Mouse (Mus musculus) heart, postnatal 36 days (tissue): ENCODE results near the gene E130308A19Rik. TPM values are rescaled to one million over a fixed set of nuclear protein-coding genes. Genes with fewer than 3 reads are reported as not detected.

Source experiments
- DNase-seq, 2 experiments: peaks; one replicate each; pipeline ENCODE4 v3.0.0; 2021 to 2022
- intact Hi-C: fragments of 180-260 bp; cut with DNase I; formaldehyde crosslinking; loops from one replicate; pipeline ENCODE4 v1.15.1; 2025
- total RNA-seq, 2 experiments: library from RNA; stranded (reverse); gene quantifications; 2 replicates each; pipeline ENCODE4 v1.2.3; 2021

Gene E130308A19Rik
- total RNA-seq, 2 experiments from 2014 or later, result 7.2 to 7.6 TPM

DNA sequence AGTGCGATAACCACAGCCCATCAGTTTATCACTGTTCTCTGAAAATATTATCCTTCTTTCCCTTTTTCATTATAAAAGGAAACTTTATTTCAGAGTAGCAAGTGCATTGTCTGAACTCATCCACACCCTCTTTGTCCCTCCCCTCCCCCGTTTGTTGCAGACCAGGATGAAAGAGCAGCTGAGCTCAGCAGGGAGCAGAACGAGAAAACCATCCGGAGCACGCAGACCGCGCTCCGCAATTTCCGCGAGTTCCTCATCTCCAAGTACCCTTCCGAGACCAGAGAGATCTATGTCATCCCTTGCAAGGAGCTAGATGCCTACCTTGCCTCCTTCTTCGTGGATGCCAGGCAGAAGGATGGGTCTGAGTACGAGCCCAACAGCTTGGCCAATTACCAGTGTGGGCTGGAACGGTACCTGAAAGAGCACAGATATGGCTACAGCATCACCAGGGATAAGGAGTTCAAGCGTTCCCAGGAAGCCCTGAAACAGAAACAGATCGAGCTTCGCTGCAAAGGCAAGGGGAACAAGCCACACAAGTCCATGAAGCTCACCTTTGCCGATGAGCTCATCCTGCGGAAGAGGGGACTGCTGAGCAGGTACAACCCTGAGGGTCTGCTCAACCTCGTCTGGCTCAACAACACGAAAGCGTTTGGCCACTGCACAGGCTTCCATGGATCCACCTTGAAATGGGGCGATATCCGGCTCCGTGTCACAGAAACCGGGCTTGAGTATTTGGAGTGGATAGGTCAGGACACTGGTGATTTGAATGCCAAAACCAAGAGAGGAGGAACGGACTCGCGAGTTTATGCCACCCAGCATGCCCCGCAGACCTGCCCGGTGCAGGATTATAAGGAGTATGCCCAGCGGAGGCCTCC lies 93.7 kb downstream of the E130308A19Rik start:
- no peak for DNase-seq
- intact Hi-C loops, result no loop called here

DNA sequence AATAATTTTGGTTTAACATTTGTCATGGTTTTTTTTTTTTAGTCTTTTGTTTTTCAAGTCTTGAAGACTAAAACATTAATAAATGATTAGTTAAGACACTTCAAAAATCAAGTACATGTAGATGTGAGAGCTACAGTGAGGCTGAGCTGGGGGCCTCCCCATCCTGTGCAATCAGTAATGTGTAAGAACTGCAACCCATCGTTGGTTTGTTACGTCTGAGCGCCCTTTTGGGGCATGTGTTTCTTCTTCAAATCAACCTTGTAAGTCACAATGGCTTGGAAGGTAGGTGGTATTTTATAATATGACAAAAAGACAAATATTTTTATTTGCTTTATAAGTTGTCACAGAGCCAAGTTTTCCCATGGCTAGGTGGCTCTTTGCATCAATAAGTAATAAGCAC lies 95.8 kb downstream of the E130308A19Rik start:
- DNase-seq, result no peak
- intact Hi-C loops, result no loop called here

- DNase-seq, result no peak
- intact Hi-C loops, result no loop called here
Measured at GRCm38 (mm10) chr4:59725579-59725978, 99.6 kb downstream of the E130308A19Rik start.

- intact Hi-C loops, result no loop called here
- no peak for DNase-seq
Measured at GRCm38 (mm10) chr4:59726501-59726900, 100.5 kb downstream of the E130308A19Rik start.

DNA sequence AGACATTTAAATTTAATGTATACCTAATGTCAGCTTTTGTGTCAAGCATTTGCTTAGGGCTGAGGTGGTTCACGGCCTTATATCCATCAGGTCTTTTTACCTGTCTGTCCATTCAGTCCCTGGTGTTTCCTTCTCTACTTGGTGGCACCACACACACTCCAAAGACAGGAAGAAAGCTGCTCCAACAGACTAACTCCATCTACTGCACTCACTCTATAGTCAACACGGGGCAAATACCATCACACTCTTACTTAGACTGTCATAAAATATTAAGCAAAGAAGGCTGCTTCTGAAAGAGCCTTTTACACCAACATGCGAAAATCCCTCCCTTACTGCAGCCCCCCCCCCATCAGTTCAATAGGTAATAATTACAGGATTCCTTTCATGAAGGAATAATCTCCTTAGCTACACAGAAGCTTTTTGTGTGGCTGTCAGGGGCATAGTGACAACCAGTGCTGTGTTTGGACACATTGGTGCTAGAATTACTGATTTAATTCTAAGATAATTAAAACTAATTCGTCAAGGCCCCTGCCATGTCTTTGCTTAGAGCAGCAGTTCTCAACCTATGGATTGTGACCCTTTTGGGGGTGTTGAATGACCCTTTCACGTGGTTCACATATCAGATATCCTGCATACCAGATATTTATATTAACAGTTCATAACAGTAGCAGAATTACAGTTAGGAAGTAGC lies 101.3 kb downstream of the E130308A19Rik start:
- intact Hi-C loops, result no loop called here
- DNase-seq, result no peak

GRCm38 (mm10) chr4:59727878-59728261 lies 101.9 kb downstream of the E130308A19Rik start:
- intact Hi-C loops, result no loop called here
- no peak for DNase-seq

GRCm38 (mm10) chr4:59728839-59729238 lies 102.8 kb downstream of the E130308A19Rik start:
- intact Hi-C loops, result no loop called here

DNA sequence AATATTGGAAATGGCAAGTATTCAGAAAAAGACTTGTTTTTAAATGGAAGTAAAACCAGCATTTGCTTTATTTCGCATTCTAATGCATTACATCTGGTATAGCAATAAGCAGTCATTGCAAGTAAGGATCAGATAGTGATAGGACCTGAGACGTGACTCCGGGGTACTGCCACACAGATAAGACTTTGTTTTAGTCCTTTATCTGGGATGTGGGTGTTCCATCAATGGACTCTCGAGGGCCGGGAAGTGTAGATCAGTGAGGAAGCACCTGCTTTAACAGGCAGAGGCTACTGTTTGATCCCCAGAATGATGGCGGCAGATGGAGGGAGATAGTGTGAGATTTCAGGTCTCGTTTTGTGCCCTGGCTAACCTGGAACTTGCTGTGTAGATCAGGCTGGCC lies 105.5 kb downstream of the E130308A19Rik start:
- intact Hi-C loops, result no loop called here
- DNase-seq, result no peak

More at GRCm38 (mm10) chr4:59728839-59729238, 102.8 kb downstream of the E130308A19Rik start:
- no peak for DNase-seq

- intact Hi-C loops, result no loop called here
- DNase-seq, result no peak
Measured at GRCm38 (mm10) chr4:59739321-59739720, 113.3 kb downstream of the E130308A19Rik start.

DNA sequence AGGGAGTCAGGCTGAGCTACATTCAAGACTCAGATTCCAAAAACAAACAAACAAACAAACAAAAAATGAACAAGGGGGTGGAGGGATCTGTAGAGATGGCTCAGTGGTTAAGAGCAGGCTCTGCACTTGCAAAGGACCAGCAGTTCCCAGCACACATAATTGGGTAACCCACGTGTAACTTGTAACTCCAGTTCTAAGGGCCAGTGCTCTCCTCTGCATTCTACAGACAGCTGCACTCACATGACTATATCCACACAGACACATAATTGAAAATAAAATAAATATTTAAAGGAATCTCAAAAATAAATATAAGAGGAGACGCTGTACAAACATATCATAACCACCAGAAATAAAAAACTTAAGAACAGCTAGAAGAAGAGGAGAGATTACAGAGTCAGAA lies 113.9 kb downstream of the E130308A19Rik start:
- no peak for DNase-seq
- intact Hi-C loops, result no loop called here

DNA sequence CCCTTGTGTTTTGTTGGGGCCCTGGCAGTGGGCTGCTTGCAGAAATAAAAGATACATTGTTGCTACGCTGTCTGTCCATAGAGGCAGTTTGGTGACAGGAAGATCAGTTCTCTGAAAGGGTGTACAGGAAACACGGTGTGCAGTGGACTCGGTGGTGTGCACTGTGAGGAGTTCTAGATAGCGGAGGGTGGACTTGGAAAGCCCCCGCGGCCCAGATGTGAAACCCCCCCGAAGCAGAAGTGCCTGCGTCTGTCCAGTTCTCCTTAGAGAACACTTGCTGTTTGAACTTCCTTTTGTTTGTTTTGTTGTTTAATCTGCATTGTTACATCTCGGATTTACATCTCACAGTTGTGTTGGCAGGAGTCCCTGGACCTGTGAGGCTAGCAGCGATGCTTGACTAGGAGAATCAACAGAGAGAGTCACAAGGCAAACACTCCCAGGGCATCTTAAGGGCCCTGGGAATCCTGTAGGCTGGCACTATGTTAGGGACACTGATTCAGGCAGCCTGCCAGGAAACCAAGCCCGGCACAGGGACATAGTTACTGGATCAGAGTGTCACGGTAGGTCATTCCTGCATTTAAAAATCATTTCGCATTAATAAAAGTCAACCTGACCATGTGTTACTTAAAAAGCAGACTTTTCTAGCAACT lies 127.6 kb downstream of the E130308A19Rik start:
- intact Hi-C loops, result no loop called here
- DNase-seq, result peak; percentile 51 to 53

- peak; percentile 61 to 64 for DNase-seq
- intact Hi-C loops, result no loop called here
Measured at GRCm38 (mm10) chr4:59756332-59757082, 130.5 kb downstream of the E130308A19Rik start.

GRCm38 (mm10) chr4:59757452-59758435 lies 131.7 kb downstream of the E130308A19Rik start:
- DNase-seq, result no peak
- intact Hi-C loops, result no loop called here

- intact Hi-C loops, result loop anchor here (5.0 kb wide), 1 partner anchor 133 kb away; the partner anchor contains the start of gene E130308A19Rik
Measured at GRCm38 (mm10) chr4:59760016-59760415, 134.0 kb downstream of the E130308A19Rik start.

GRCm38 (mm10) chr4:59760636-59761364 lies 134.8 kb downstream of the E130308A19Rik start:
- peak; percentile 65 to 70 for DNase-seq
- intact Hi-C loops, result loop anchor here (5.0 kb wide), 1 partner anchor 133 kb away; the partner anchor contains the start of gene E130308A19Rik

More at GRCm38 (mm10) chr4:59760016-59760415, 134.0 kb downstream of the E130308A19Rik start:
- no peak for DNase-seq

- peak; percentile 34 to 38 for DNase-seq
- intact Hi-C loops, result loop anchor here (5.0 kb wide), 1 partner anchor 134 kb away; the partner anchor contains the start of gene E130308A19Rik
Measured at GRCm38 (mm10) chr4:59761365-59761729, 135.3 kb downstream of the E130308A19Rik start.

GRCm38 (mm10) chr4:59764950-59765349 lies 138.9 kb downstream of the E130308A19Rik start:
- DNase-seq, result no peak
- intact Hi-C loops, result loop anchor here (5.0 kb wide), 1 partner anchor 138 kb away; the partner anchor contains the start of gene E130308A19Rik

- peak in 1 of 2 experiments; percentile 22 for DNase-seq
- intact Hi-C loops, result no loop called here
Measured at GRCm38 (mm10) chr4:59765385-59766005, 139.5 kb downstream of the E130308A19Rik start.
